Mouse (Mus musculus) lung, adult 2 months (tissue): ENCODE results near the gene Abca5.

Experiments
- CTCF ChIP-seq: fragments of 200-500 bp; IDR thresholded peaks from 2 replicates; pipeline ENCODE4 v1.5.1; 2011; ENCODE audit warnings: mild to moderate bottlenecking, low read length, control low read depth; ENCODE audit not compliant: insufficient read depth
- POLR2A ChIP-seq: fragments of 200-500 bp; IDR thresholded peaks from 2 replicates; pipeline ENCODE4 v1.6.1; 2011; ENCODE audit warnings: low read depth, mild to moderate bottlenecking, control low read depth, low read length, borderline replicate concordance; ENCODE audit errors: extremely low read depth

DNA sequence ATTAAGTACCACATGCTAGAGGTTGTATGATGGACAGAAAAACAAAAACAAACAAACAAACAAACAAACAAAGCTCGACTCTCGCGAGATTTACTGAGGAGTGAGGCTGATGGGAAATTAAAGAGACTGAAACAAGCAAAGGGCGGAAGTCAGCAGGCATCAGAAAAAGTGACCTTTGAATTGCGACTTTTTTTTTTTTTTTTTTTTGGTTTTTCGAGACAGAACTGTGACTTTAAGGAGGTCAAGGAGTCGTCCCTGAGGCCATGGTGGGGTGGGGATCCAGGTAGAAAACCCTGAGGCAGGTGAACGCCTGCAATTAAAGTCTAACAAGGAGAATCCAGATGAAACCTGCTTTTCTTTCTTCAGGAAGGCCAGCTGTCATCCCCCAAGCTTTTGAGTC, 34.3 kb upstream of the Abca5 start:
- TF ChIP-seq POLR2A (no peak), CTCF (no peak)
